Mouse (Mus musculus): ENCODE measurements around the gene Sys1.

Sys1 gene

DNA sequence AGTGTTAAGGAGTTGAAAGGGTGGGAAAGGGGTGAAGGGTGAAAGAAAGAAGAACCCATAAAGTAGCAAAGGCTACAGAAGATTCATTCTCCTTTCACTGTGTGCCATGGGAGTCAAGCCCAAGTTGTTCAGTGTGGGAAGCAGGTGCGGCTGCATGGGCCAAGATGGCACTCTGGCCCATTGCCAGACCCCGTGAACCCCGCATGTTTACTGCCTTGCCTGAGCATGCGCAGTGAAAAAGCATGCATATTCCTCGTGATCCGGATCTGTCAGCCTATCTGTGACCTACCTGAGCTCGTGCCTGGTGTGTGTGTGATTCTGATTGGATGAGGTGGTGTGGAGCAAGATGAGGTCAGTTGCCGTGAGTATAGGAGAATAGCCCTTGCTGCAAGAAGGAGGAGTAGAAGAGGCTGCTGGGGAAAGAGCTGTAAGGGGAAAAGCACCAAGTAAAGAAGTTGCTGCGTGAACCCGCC lies 66.6 kb downstream of the Sys1 start:
- in situ Hi-C loops (cut with MboI), result no loop called here

DNA sequence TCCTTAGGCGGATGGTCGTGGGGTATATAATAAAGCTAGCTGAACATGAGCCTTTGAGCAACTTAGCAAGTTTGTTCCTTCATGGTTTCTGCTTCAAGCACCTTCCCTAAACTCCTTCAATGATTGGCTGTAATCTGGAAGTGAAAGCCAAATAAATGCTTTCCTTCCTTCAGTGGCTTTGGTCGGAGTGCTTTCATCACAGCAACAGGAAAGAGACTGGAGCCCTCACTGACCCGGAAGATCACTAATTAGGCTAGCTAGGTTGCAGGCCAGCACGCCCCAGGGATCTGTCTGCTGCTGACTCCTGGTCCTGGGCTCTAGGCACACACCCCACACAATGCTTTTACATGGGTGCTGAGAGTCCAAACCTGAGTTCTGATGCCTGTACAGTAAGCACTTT lies 71.8 kb downstream of the Sys1 start:
- in situ Hi-C loops (cut with MboI), result no loop called here

Measured in mature B cell (primary cell).